Mouse (Mus musculus): ENCODE results near the gene BC049715. TPM values are rescaled to one million over a fixed set of nuclear protein-coding genes. Genes with fewer than 3 reads are reported as not detected.
A peak's percentile ranks its signal among the peaks of the same experiment; 100 is the strongest.
"Not testable (repeated sequence)": the region's sequence is repeated elsewhere in the genome, so short reads cannot be mapped to it uniquely, and the experiment has no call there.

BC049715 gene
- polyA plus RNA-seq, 1 experiment from 2014 or later, result 3.5 TPM

DNA sequence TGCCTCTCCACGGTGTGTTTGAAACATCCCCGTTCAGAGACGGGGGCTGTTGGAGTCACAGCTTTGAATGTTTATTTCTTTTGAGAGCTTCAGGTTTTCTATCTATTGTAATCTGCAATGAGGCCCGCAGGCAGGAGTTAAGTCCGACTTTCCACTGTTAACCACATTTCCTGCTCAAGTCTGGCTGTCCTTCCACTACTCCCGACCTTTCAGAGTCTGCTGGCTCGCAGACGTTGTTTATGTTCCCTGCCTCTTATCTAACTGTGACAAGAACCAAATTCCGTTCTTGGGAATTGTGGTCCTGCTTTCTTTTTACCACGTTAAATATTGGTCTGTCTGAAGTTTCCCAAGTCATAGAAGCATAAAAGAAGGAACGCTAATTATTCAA, 30.4 kb downstream of the BC049715 start:
- no peak for DNase-seq (ENCODE audit: low spot score)
- no peaks in the 10 kb centered on the region for H3K36me3 ChIP-seq
- H3K27me3 ChIP-seq (ENCODE audit: low read depth, poor library complexity, severe bottlenecking), result no peaks in the 10 kb centered on the region
- H3K4me1 ChIP-seq, result peaks cover under 1% of the 10 kb centered on the region; the same call in 1 of the 2 replicates
- WGBS, result 69% methylated on average over 11 of the region's 11 CpGs
- H3K9me3 ChIP-seq (replicated peaks), result no peaks in the 10 kb centered on the region
- no peak overlapping the region for H3K4me3 ChIP-seq
- peak overlapping the region; percentile 34; the same call in 1 of the 2 replicates for H3K27ac ChIP-seq (replicated peaks)

- Histone ChIP-seq H3K4me1 (no peaks in the 10 kb centered on the region), H3K36me3 (no peaks in the 10 kb centered on the region), H3K4me3 (no peak overlapping the region), H3K27me3 (ENCODE audit: low read depth, poor library complexity, severe bottlenecking) (no peaks in the 10 kb centered on the region), H3K27ac (replicated peaks) (no peak overlapping the region), H3K9me3 (replicated peaks) (no peaks in the 10 kb centered on the region)
- no peak for DNase-seq (ENCODE audit: low spot score)
- 83% methylated on average over 8 of the region's 8 CpGs for whole genome bisulfite sequencing
Observed at GRCm38 (mm10) chr6:136858420-136858819, 31.0 kb downstream of the BC049715 start.

DNA sequence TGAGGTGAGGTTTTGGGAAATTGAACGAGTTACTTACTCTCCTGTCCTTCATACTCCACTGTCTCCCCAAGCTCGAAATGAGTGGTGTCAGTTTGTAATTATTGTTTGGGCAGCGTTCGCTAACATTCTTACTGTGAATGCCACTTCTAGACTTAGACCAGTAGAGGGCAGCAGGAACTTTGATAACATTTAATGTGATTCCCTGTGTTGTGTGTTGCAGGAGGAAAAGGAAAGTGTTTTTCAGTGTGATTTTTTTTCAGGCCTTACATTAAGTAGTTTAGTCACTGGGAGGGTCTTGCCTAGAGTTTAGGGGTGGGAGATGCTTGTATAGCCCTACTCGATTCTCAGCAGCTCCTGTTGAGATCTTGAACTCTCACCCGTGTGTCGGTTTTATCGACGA, 33.6 kb downstream of the BC049715 start:
- Histone ChIP-seq H3K27me3 (ENCODE audit: low read depth, poor library complexity, severe bottlenecking) (no peaks in the 10 kb centered on the region), H3K27ac (replicated peaks) (no peak overlapping the region), H3K9me3 (replicated peaks) (no peaks in the 10 kb centered on the region), H3K4me3 (no peak overlapping the region), H3K4me1 (no peaks in the 10 kb centered on the region), H3K36me3 (no peaks in the 10 kb centered on the region)
- DNase-seq (ENCODE audit: low spot score), result no peak
- 57% methylated on average over 9 of the region's 9 CpGs for WGBS

GRCm38 (mm10) chr6:136865360-136865759, 37.9 kb downstream of the BC049715 start:
- no peaks in the 10 kb centered on the region for H3K27me3 ChIP-seq (ENCODE audit: low read depth, poor library complexity, severe bottlenecking)
- no peak overlapping the region for H3K4me3 ChIP-seq
- DNase-seq (ENCODE audit: low spot score), result no peak
- H3K4me1 ChIP-seq, result no peaks in the 10 kb centered on the region
- no peak overlapping the region for H3K27ac ChIP-seq (replicated peaks)
- H3K9me3 ChIP-seq (replicated peaks), result no peaks in the 10 kb centered on the region
- H3K36me3 ChIP-seq, result no peaks in the 10 kb centered on the region
- 86% methylated on average over 5 of the region's 5 CpGs for WGBS

DNA sequence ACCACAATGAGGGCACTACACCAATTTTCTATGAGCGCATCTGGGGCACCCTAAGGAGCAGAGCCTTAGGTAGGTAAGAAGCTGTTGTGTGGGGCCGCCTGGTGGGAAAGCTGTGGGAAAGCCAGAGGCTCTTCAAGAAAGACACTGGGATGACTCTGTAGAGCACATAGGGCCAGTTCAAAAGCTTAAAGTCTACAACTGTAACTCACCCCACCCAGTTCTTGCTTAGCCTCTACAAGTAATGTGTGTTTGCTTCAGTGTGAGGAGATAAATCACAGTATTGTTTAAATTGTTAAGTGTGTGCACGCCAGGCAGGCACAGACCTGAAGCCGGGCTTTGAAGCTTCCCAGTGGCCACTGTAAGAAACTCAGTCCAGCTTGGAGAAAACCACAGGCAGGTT, 38.7 kb downstream of the BC049715 start:
- DNase-seq (ENCODE audit: low spot score), result no peak
- no peak overlapping the region for H3K27ac ChIP-seq (replicated peaks)
- H3K4me3 ChIP-seq, result no peak overlapping the region
- no peaks in the 10 kb centered on the region for H3K4me1 ChIP-seq
- WGBS, result 78% methylated on average over 4 of the region's 4 CpGs
- H3K36me3 ChIP-seq, result no peaks in the 10 kb centered on the region
- H3K9me3 ChIP-seq (replicated peaks), result no peaks in the 10 kb centered on the region
- no peaks in the 10 kb centered on the region for H3K27me3 ChIP-seq (ENCODE audit: low read depth, poor library complexity, severe bottlenecking)

- no peak for DNase-seq (ENCODE audit: low spot score)
- no peaks in the 10 kb centered on the region for H3K36me3 ChIP-seq
- H3K4me3 ChIP-seq, result no peak overlapping the region
- H3K4me1 ChIP-seq, result no peaks in the 10 kb centered on the region
- no peak overlapping the region for H3K27ac ChIP-seq (replicated peaks)
- H3K9me3 ChIP-seq (replicated peaks), result no peaks in the 10 kb centered on the region
- H3K27me3 ChIP-seq (ENCODE audit: low read depth, poor library complexity, severe bottlenecking), result no peaks in the 10 kb centered on the region
- 85% methylated on average over 5 of the region's 5 CpGs for WGBS
Observed at GRCm38 (mm10) chr6:136868921-136869320, 41.5 kb downstream of the BC049715 start.

DNA sequence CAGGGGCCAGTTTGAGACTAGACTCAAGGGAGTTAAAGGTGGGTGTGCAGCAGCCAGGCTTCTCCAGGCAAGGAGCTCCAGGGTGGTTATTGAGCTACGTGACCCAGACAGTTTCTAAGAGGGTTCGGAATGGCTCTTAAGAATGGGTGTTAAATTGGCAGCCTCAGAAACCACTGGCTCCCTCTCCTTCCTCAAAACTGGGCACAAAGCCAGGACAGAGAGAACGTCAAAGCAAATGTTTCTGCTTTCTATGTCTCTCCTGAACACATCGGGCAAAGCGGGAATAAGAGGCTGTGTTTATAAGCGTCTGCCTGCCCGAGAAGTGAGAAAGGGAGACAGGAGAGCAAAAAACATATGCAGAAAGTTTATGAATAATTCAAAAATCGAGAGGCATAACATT, 47.2 kb downstream of the BC049715 start:
- H3K4me1 ChIP-seq, result no peaks in the 10 kb centered on the region
- no peaks in the 10 kb centered on the region for H3K9me3 ChIP-seq (replicated peaks)
- WGBS, result 85% methylated on average over 8 of the region's 8 CpGs
- H3K4me3 ChIP-seq, result no peak overlapping the region
- H3K27ac ChIP-seq (replicated peaks), result no peak overlapping the region
- no peaks in the 10 kb centered on the region for H3K27me3 ChIP-seq (ENCODE audit: low read depth, poor library complexity, severe bottlenecking)
- H3K36me3 ChIP-seq, result no peaks in the 10 kb centered on the region
- DNase-seq (ENCODE audit: low spot score), result no peak

- no peak for DNase-seq (ENCODE audit: low spot score)
- no peaks in the 10 kb centered on the region for H3K36me3 ChIP-seq
- H3K9me3 ChIP-seq (replicated peaks), result no peaks in the 10 kb centered on the region
- H3K27ac ChIP-seq (replicated peaks), result no peak within 1 kb of the TSS
- 64% methylated on average over 9 of the region's 9 CpGs for WGBS
- H3K4me3 ChIP-seq, result no peak within 1 kb of the TSS
- no peaks in the 10 kb centered on the region for H3K27me3 ChIP-seq (ENCODE audit: low read depth, poor library complexity, severe bottlenecking)
- no peaks in the 10 kb centered on the region for H3K4me1 ChIP-seq
Observed at GRCm38 (mm10) chr6:136875670-136876069, 48.2 kb downstream of the BC049715 start, which contains the start of gene Mgp. Gene Mgp, minus strand, starts transcription at chr6:136875823.

- H3K4me1 ChIP-seq, result no peaks in the 10 kb centered on the region
- no peak overlapping the region for H3K4me3 ChIP-seq
- H3K36me3 ChIP-seq, result no peaks in the 10 kb centered on the region
- H3K27ac ChIP-seq (replicated peaks), result no peak overlapping the region
- WGBS, result 83% methylated on average over 8 of the region's 8 CpGs
- no peak for DNase-seq (ENCODE audit: low spot score)
- no peaks in the 10 kb centered on the region for H3K27me3 ChIP-seq (ENCODE audit: low read depth, poor library complexity, severe bottlenecking)
- H3K9me3 ChIP-seq (replicated peaks), result no peaks in the 10 kb centered on the region
Observed at GRCm38 (mm10) chr6:136881678-136882077, 54.3 kb downstream of the BC049715 start.

- H3K9me3 ChIP-seq (replicated peaks), result no peaks in the 10 kb centered on the region
- DNase-seq (ENCODE audit: low spot score), result no peak
- no peak overlapping the region for H3K4me3 ChIP-seq
- H3K27me3 ChIP-seq (ENCODE audit: low read depth, poor library complexity, severe bottlenecking), result no peaks in the 10 kb centered on the region
- H3K27ac ChIP-seq (replicated peaks), result no peak overlapping the region
- H3K4me1 ChIP-seq, result no peaks in the 10 kb centered on the region
- H3K36me3 ChIP-seq, result no peaks in the 10 kb centered on the region
- WGBS, result 87% methylated on average over 3 of the region's 3 CpGs
Observed at GRCm38 (mm10) chr6:136883431-136883915, 56.0 kb downstream of the BC049715 start.

GRCm38 (mm10) chr6:136883961-136884360, 56.5 kb downstream of the BC049715 start:
- Histone ChIP-seq H3K4me1 (no peaks in the 10 kb centered on the region), H3K27me3 (ENCODE audit: low read depth, poor library complexity, severe bottlenecking) (no peaks in the 10 kb centered on the region), H3K4me3 (no peak overlapping the region), H3K27ac (replicated peaks) (no peak overlapping the region), H3K36me3 (no peaks in the 10 kb centered on the region), H3K9me3 (replicated peaks) (no peaks in the 10 kb centered on the region)
- WGBS, result 95% methylated on average over 6 of the region's 6 CpGs
- no peak for DNase-seq (ENCODE audit: low spot score)

GRCm38 (mm10) chr6:136884766-136885165, 57.3 kb downstream of the BC049715 start:
- not testable (repeated sequence) for DNase-seq (ENCODE audit: low spot score); H3K27me3 ChIP-seq (ENCODE audit: low read depth, poor library complexity, severe bottlenecking); H3K4me1 ChIP-seq; H3K4me3 ChIP-seq; H3K27ac ChIP-seq (replicated peaks); H3K9me3 ChIP-seq (replicated peaks); H3K36me3 ChIP-seq
- 52% methylated on average over 1 of the region's 1 CpGs for WGBS

GRCm38 (mm10) chr6:136887854-136888253, 60.4 kb downstream of the BC049715 start:
- 88% methylated on average over 9 of the region's 9 CpGs for WGBS
- no peaks in the 10 kb centered on the region for H3K27me3 ChIP-seq (ENCODE audit: low read depth, poor library complexity, severe bottlenecking)

DNA sequence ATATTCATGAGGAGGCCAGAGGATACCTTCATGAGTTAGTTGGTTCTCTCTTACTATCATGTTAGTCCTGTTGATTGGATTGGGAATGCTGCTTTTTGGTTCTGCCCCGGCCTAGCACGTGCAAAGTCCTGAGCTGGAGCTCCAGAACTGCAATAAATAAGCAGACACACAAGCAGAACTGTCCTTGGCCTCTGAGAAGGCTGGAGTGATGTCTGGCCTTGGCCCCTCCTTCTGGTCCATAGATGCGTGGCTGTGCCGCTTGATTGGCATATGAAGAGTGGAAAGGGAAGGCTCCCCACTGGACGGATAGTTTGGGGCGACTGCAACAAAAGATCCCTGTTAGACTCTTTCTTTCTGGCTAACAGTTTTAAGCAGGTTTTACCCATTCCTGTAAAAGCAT, 61.6 kb downstream of the BC049715 start:
- no peak overlapping the region for H3K27ac ChIP-seq (replicated peaks)
- no peaks in the 10 kb centered on the region for H3K27me3 ChIP-seq (ENCODE audit: low read depth, poor library complexity, severe bottlenecking)
- WGBS, result 94% methylated on average over 6 of the region's 6 CpGs
- no peaks in the 10 kb centered on the region for H3K4me1 ChIP-seq
- H3K4me3 ChIP-seq, result no peak overlapping the region
- H3K9me3 ChIP-seq (replicated peaks), result no peaks in the 10 kb centered on the region
- DNase-seq (ENCODE audit: low spot score), result no peak
- no peaks in the 10 kb centered on the region for H3K36me3 ChIP-seq

More at GRCm38 (mm10) chr6:136887854-136888253, 60.4 kb downstream of the BC049715 start:
- Histone ChIP-seq H3K4me1 (no peaks in the 10 kb centered on the region), H3K9me3 (replicated peaks) (no peaks in the 10 kb centered on the region), H3K36me3 (no peaks in the 10 kb centered on the region), H3K4me3 (no peak overlapping the region), H3K27ac (replicated peaks) (no peak overlapping the region)
- no peak for DNase-seq (ENCODE audit: low spot score)

Data from midbrain, embryonic 10.5 days (tissue).